Mouse (Mus musculus): Measurements from ENCODE around the gene Olfr918.

Olfr918 gene

DNA sequence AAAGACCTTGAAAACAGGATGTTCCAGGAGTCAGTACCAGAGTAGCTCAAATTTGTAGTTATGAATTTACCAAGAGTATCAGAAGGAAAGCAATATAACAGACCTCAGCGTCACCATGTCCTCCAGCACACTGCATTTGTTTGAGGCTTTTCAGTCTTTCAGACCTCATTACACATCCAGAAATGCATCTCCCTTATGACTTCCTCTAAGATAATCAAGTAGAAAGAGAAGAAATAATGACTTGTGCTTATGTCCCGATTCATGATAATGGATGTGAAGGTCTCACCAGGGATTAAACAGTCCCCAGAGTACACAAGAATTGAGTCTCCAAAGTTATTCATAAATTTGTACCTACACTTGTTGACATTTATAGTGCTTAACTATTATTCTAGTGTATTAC is at the start of gene Olfr918:
Gene Olfr918 (minus strand): TSS at position 101 of the 400 bp plus-strand sequence.
- DNase-seq (ENCODE audit: low read depth, low spot score), result no peak

DNA sequence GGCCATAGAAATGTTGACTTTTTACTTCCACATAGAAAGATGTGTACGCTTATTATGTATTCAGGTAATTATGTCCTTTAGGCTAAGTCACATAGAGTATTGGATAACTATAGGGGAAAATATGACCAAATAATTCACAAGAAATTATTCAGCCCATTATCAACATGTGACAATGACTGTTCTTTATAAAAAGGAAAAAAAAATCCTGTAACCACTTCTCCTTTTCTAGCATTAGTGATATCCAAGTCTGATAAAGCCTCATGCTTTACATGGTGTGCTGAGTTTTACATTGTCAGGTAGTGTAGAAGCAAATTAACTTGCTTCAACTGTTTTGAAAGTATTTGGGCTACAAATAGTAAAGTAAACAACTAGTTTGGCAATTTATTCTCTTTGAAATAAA is 49.6 kb upstream of the Olfr918 start:
- no peak for DNase-seq (ENCODE audit: low read depth, low spot score)

DNA sequence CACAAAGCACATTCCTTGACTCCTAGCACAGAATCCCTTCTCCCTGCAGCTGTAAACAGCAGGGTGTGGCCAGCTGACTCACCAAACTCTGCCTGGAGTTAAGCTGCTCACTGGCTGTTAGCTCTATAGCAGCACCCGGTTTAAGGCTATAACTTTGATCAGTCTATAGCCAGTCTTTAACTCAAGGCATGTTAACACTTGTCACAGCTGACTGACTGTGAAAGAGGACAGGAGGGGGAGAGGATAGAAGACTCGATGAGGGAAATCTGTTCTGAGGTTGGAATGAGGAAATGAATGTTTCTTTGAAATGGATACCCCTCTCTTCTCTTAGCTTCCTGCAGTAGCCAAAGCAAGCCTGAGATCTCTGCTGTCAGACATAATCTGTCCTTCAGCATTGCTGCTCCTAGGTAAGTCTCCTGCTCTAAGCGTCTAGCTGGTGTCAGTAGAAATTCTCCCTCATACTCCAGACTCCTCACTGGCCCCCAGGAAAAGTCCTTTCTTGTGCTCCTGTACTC is 44.6 kb upstream of the Olfr918 start:
- DNase-seq (ENCODE audit: low read depth, low spot score), result no peak

DNA sequence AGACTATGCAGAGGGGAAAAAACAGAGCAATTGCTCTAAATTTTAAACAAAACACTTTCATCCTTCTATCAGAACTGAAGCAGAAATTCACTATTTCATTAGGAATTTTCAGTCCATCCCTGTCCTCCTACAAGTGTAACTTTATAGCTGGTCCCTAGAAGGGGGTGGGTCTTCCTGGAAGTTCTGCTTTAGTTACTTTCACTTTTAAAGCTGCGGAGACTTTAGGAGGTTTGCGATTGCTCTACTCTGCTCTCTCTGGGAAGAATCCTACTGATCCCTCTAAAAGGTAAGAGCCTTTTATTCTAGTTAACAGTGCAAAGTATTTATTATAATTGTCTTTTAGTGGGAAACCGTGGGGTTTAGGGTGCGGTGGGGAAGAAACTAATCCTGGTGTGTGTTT is 43.7 kb upstream of the Olfr918 start, which contains the start of gene Vwa5a:
Gene Vwa5a (plus strand): TSS at position 167 of the 400 bp plus-strand sequence.
- DNase-seq (ENCODE audit: low read depth, low spot score), result no peak

DNA sequence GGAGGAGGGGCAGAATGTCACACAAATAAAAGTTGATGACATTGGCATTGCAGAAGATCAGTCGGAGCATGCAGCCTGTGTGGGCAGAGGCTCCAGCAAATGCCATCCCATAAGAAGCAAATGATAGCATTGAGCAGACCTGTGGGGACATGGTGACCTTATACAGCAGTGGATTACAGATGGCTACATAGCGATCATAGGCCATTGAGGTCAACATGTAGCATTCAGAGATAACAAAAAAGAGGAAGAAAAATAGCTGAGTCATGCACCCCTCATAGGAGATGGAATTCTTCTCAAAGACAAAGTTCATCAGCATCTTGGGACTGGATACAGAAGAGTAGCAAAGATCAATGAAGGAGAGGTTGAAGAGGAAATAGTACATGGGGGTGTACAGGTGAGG is 1.5 kb downstream of the Olfr918 start:
- DNase-seq (ENCODE audit: low read depth, low spot score), result no peak

DNA sequence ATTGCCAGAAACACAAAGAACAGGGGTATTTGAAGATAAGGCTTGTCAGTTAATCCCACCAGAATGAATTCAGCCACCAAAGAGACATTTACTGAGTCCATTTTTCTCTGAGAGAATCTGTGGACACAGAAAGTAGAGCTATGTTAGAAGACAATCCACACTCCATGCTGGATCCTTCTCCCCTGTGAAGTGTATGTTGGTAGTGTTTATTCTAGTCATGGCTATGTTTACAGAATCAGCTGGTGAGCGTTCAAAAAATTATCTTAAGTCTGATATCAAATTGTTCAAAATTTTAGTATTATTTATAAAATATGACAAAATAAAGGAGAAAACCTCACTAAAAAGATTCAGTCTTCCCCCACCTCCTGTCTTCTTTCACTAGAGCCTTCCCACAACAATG is 8.7 kb downstream of the Olfr918 start, which contains the start of gene Olfr917:
Gene Olfr917 (minus strand): TSS at position 101 of the 400 bp plus-strand sequence.
- no peak for DNase-seq (ENCODE audit: low read depth, low spot score)

DNA sequence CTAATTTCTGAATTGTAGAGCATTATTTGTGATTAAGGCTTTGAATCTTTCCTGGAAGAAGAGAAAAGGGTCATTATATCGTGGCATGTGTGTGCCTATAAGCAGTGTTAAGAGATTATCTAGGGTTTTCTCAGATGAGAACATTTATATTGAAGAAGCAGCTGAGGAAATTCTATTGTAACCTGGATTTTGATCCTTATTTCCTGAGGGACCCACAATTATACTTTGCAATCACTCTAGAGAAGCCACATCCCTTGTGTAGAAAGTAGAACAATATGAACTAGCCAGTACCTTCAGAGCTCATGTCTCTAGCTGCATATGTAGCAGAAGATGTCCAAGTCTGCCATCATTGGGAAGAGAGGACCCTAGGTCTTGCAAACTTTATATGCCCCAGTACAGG is 14.6 kb downstream of the Olfr918 start, which contains the start of gene Olfr916:
Gene Olfr916 (minus strand): TSS at position 101 of the 400 bp plus-strand sequence.
- DNase-seq (ENCODE audit: low read depth, low spot score), result no peak

DNA sequence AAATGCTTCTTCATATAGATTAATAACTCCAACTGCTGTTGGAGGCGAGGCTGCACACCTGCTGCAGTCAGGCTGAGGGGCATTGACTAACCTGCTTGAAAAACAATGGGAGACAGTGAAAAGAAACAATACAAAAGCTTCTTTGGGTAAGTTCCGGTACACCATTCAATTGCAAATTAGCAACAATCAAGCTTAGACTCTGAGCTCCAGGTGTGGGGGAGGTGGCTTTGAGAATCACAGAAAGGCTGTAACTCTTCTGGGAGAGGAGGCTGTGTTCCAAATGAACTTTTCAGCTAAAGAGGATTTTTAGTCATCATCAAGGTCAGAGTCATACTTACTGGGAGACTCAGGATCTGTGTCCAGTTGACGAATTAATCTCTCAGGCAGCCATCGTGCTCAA is 42.0 kb downstream of the Olfr918 start:
- DNase-seq (ENCODE audit: low read depth, low spot score), result no peak

All from retina, adult 2 months (tissue).